Mouse (Mus musculus) ES-Bruce4 (cell line): ENCODE data around the gene Tspan11. TPM values are rescaled to one million over a fixed set of nuclear protein-coding genes. Genes with fewer than 3 reads are reported as not detected.

Source experiments
- H3K27ac ChIP-seq: 2 replicates; pipeline ENCODE4 v1.5.1; 2012; ENCODE audit warnings: low read length, inconsistent platforms; ENCODE audit not compliant: insufficient read depth
- H3K27me3 ChIP-seq: 2 replicates; pipeline ENCODE4 v1.6.1; 2012; ENCODE audit warnings: mild to moderate bottlenecking, low read length, inconsistent platforms; ENCODE audit not compliant: control insufficient read depth, poor library complexity, insufficient read depth, severe bottlenecking
- H3K36me3 ChIP-seq: 2 replicates; pipeline ENCODE4 v1.6.1; 2012; ENCODE audit warnings: inconsistent platforms, mild to moderate bottlenecking, low read length, moderate library complexity; ENCODE audit not compliant: control insufficient read depth, poor library complexity, insufficient read depth, severe bottlenecking
- H3K4me1 ChIP-seq: one replicate; pipeline ENCODE4 v1.8.1; 2011; ENCODE audit warnings: low read length; ENCODE audit not compliant: control insufficient read depth, insufficient read depth
- H3K4me3 ChIP-seq: 2 replicates; pipeline ENCODE4 v1.5.1; 2011; ENCODE audit warnings: low read depth, mild to moderate bottlenecking, low read length
- H3K9ac ChIP-seq: 2 replicates; pipeline ENCODE4 v1.6.1; 2012; ENCODE audit warnings: low read depth, mild to moderate bottlenecking, inconsistent platforms; ENCODE audit not compliant: poor library complexity, severe bottlenecking
- H3K9me3 ChIP-seq: replicated peaks from 2 replicates; pipeline ENCODE4 v1.6.1; 2012; ENCODE audit warnings: mild to moderate bottlenecking, low read length, inconsistent platforms; ENCODE audit not compliant: control insufficient read depth, poor library complexity, insufficient read depth, severe bottlenecking
- CTCF ChIP-seq: IDR thresholded peaks from one replicate; pipeline ENCODE4 v1.8.1; 2011; ENCODE audit warnings: low read depth, low read length
- EP300 ChIP-seq: IDR thresholded peaks from 2 replicates; pipeline ENCODE4 v1.6.1; 2011; ENCODE audit warnings: low read depth, low read length; ENCODE audit not compliant: insufficient read depth
- POLR2A ChIP-seq: IDR thresholded peaks from one replicate; pipeline ENCODE4 v1.8.1; 2011; ENCODE audit warnings: low read length; ENCODE audit not compliant: insufficient read depth
- polyA plus RNA-seq: library from polyadenylated mRNA; stranded (reverse); fragments of >200 nt; gene quantifications from 2 replicates; pipeline ENCODE4 v1.2.4, GENCODE M21; 2011; ENCODE audit warnings: low read depth; ENCODE audit not compliant: missing spikeins, insufficient read depth, insufficient read length

The Tspan11 gene
- polyA plus RNA-seq, 1 experiment, result 0.12 TPM

DNA sequence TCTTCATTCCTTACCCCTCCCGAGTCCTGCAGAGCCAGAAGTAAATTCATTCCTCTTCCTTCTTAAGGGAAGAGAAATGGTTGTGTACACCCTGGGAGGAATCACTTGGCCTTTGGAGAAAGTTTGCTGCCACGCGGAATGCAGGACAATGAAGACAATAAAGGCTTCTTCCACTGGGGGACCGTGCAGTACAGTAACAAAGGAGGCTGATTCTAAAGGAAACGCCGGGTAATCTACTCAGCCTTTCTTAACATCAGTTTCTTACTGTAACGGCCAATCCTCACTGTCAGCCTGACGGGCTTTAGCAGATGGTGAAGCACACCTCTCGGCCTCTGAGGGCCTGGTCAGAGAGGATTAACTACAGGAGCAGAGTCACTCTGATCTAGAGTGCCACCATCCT is 25.4 kb upstream of the Tspan11 start:
- Histone ChIP-seq H3K9ac (no peak overlapping the region), H3K36me3 (no peaks in the 10 kb centered on the region), H3K27me3 (no peaks in the 10 kb centered on the region), H3K27ac (no peak overlapping the region), H3K4me3 (no peak overlapping the region), H3K9me3 (no peaks in the 10 kb centered on the region), H3K4me1 (no peaks in the 10 kb centered on the region)
- TF ChIP-seq CTCF (no peak), POLR2A (no peak), EP300 (no peak)

DNA sequence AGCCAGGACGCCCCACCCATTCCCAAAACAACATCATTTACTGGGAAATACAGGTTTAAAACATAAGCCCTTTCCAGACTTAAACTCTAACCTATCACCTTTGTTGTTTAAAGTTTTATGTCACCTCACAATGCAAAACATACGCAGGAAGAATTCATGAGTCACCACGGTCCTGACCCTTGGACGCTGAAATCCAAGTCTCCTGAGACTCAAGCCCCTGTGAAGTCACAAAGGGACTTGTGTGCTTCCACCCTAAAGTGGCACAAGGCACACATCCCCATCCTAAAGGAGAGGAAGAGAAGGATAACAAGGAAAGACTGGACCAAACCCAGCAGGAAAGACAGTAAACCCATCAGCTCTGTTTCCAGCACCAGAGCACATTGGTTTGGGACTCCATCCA is 22.0 kb upstream of the Tspan11 start:
- Histone ChIP-seq H3K4me1 (no peaks in the 10 kb centered on the region), H3K27ac (no peak overlapping the region), H3K36me3 (no peaks in the 10 kb centered on the region), H3K4me3 (no peak overlapping the region), H3K9me3 (no peaks in the 10 kb centered on the region), H3K27me3 (no peaks in the 10 kb centered on the region), H3K9ac (no peak overlapping the region)
- no peak for TF ChIP-seq POLR2A
- no peak for TF ChIP-seq EP300
- TF ChIP-seq CTCF, result no peak

DNA sequence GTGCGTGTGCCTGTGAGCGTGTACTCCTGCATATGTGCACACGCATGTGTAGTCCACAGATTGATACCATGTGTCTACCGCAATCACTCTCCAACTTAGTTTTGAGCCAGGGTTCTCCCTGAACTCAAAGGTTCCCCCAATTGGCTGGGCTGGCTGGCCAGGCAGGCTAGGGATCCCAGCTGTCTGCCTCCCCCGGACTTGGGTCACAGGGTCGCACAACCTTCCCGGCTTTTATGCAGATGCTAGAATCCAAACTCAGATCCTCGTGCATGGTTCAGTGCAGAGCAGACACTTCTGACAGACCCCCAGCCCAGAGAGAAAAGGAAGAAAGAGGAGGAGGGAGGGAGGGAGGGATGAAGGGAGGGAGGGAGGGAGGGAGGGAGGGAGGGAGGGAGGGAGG is 18.8 kb upstream of the Tspan11 start:
- no peaks in the 10 kb centered on the region for H3K27me3 ChIP-seq
- no peak overlapping the region for H3K27ac ChIP-seq

GRCm38 (mm10) chr6:127869121-127869520 is 18.3 kb upstream of the Tspan11 start:
- Histone ChIP-seq H3K9ac (no peak overlapping the region), H3K27ac (no peak overlapping the region), H3K36me3 (no peaks in the 10 kb centered on the region), H3K4me3 (no peak overlapping the region), H3K9me3 (no peaks in the 10 kb centered on the region), H3K4me1 (no peaks in the 10 kb centered on the region), H3K27me3 (no peaks in the 10 kb centered on the region)
- TF ChIP-seq POLR2A, result no peak

More for the DNA sequence above, 18.8 kb upstream of the Tspan11 start:
- no peaks in the 10 kb centered on the region for H3K4me1 ChIP-seq
- TF ChIP-seq CTCF (no peak), POLR2A (no peak), EP300 (no peak)
- no peaks in the 10 kb centered on the region for H3K36me3 ChIP-seq
- no peaks in the 10 kb centered on the region for H3K9me3 ChIP-seq
- H3K4me3 ChIP-seq, result no peak overlapping the region
- no peak overlapping the region for H3K9ac ChIP-seq

GRCm38 (mm10) chr6:127870345-127871324 is 16.8 kb upstream of the Tspan11 start:
- no peaks in the 10 kb centered on the region for H3K4me1 ChIP-seq
- H3K27me3 ChIP-seq, result no peaks in the 10 kb centered on the region
- TF ChIP-seq EP300 (no peak), POLR2A (no peak), CTCF (no peak)
- H3K4me3 ChIP-seq, result no peak overlapping the region
- no peaks in the 10 kb centered on the region for H3K36me3 ChIP-seq
- H3K9me3 ChIP-seq, result no peaks in the 10 kb centered on the region
- H3K27ac ChIP-seq, result no peak overlapping the region
- no peak overlapping the region for H3K9ac ChIP-seq

DNA sequence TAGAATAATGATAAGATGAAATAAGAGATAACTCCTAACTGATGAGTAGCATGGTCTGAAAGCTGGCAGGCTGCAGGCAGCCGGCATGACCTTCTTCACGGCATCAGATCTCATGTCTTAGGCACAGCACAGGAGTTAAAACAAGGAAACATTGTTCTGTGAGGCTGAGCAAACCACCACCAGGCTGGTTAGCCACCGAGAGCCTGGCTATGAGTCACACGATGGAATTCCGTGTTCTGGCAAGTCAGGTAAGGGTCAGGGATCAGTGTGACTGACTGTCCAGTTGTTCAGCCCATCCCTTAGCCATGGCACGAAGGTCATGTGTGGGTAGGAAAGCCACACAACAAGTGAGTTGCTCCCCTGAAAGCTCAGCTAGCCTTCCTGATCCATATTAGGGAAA is 16.0 kb upstream of the Tspan11 start:
- H3K27me3 ChIP-seq, result no peaks in the 10 kb centered on the region
- no peak overlapping the region for H3K9ac ChIP-seq
- H3K36me3 ChIP-seq, result no peaks in the 10 kb centered on the region
- H3K9me3 ChIP-seq, result no peaks in the 10 kb centered on the region
- no peak overlapping the region for H3K27ac ChIP-seq
- no peak overlapping the region for H3K4me3 ChIP-seq
- TF ChIP-seq CTCF (no peak), POLR2A (no peak), EP300 (no peak)
- no peaks in the 10 kb centered on the region for H3K4me1 ChIP-seq
